Mouse (Mus musculus) adipocyte (in vitro differentiated cells): Measurements from ENCODE around the gene Aak1.
"Not testable (repeated sequence)": the region's sequence is repeated elsewhere in the genome, so short reads cannot be mapped to it uniquely, and the experiment has no call there.

ENCODE experiments used
- DNase-seq: peaks from one replicate; pipeline ENCODE4 v3.0.0-alpha.2; 2016; ENCODE audit warnings: low spot score

Aak1 gene

DNA sequence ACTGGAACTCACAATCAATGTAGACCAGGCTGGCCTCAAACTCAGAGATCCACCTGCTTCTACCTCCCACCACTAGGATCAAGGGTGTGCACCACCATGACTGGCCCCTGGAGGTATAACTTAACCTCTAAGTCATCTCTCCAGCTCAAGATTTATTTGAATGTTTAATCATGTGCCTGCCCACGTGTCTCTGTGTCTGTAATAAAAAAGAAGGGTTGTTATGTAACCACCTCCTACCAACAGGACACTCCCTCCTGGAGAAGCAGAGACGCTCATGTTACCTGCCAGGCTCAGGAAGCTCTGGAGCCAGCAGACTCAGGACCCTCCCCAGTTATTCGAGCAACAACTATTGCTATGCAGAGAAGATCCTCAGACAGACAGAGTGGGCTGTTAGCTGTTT is 7.4 kb upstream of the Aak1 start:
- no peak for DNase-seq

DNA sequence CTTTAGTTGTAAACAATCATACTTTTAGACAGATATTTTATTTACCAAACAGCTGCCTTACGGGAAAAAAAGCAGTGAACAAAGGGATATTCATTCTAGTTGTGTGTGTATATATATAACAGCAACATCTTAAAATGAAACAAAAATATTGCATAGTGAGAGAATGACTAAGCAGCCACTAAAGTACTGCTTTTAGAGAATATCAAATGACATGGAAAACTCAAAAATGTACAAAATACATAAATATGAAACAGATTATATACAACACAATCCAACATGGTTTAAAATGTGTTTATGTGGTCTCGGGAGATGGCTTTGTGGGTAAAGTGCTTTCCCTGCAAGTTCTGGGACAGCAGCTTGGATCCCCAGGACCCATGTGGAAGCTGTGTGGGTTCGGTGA is 5.7 kb upstream of the Aak1 start:
- DNase-seq, result no peak

DNA sequence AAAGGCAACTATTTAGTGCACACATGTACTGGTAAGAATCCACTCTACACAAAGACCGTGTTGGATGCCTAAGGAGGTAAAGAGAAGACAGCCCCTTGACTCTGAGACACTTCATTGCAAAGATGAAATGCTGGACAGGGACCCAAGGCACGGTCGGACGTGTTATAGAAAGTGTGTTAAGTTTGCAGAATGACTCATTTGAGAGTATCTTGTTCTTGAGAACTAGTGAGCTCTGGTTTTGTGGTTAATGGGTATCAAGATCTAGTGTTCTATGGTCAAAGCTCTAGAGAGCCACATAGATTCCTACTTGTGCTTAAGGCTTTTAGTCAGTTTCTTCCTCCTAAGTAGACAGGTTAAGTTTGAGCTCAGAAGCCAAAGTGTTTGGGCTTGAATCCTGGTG is 2.9 kb upstream of the Aak1 start:
- no peak for DNase-seq

DNA sequence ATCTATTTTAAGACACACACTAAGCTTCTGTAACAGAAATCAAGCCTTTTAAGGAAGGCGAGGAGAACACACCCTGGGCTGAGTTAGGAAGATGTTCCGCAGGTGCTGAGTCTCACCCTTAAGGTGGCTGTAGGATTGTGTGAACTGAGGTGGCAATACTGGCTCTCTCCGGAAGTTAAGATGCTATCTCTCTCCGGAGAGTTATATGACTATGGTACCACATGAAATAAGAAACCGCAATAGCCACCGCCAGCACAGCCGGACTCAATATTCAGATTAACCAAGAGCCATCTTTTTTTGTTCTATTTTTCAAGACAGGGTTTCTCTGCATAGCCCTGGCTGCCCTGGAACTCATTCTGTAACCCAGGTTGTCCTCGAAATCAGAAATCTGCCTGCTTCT is 1.5 kb upstream of the Aak1 start:
- no peak for DNase-seq

DNA sequence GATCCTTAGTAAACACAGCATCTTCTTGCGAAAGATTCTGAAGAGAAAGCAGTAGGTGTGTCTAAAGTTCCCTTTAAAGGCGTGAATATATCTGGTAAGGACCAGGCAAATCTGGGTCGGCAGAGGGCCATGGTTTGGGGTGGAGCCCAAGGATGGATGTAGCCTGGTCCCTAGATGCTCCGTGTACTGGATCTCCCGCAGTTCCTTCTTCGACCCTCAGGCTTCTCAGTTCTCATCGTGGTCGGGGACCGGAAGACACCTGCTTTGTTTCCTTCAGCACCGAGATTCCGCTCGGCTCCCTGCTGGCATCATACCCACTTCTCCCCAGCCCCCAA is 770 bp upstream of the Aak1 start:
- no peak for DNase-seq

DNA sequence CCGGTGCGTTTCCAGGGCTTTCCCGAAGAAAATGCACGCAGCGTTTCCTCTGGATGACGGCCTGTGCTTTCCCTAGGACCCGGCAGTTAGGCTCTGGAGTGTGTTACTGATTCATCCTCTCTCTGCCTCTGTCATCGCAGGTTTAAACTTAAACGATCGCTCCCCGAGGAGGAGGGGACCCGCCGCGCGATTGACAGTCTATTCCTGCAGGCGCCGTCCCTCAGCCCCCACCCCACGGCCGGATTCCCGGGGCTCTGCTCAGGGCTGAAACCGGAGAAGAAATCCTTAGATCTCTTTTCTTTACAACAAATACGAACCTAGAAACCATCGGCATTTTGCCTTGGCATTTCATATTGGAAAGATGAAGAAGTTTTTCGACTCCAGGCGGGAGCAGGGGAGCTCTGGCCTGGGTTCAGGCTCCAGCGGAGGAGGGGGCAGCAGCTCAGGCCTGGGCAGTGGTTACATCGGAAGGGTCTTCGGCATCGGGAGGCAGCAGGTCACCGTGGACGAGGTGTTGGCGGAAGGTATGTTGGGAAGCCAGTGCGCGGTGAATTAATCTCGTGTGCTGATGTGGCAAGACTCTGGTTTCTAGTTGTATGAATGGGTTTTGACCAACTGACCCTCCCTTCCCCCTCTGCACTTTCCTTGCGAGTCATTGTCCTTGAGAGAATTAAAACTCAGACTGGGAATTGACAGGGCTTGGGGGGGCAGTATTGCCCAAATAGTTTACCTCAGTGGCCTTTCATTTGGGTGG is 552 bp downstream of the Aak1 start:
- peak; percentile 59 for DNase-seq

DNA sequence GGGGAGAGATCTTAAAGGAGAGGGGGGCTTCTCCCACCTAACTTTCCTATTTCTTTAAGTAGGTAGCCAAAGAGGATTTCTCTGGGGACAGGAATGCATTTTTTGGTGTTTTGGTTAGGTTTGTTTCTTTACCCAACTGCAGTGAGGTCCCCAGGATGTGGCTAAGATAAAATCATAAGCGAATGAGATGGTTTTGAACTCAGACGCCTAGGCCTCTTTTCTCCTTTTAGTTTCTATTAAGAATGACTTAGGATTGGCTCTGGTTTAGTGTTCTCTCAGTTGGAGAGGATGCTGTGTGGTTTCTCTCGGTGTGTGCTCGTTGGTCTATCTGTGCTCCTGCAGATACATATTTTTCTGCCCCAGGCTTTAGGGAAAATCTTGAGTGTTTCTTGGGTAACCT is 1.3 kb downstream of the Aak1 start:
- no peak for DNase-seq

DNA sequence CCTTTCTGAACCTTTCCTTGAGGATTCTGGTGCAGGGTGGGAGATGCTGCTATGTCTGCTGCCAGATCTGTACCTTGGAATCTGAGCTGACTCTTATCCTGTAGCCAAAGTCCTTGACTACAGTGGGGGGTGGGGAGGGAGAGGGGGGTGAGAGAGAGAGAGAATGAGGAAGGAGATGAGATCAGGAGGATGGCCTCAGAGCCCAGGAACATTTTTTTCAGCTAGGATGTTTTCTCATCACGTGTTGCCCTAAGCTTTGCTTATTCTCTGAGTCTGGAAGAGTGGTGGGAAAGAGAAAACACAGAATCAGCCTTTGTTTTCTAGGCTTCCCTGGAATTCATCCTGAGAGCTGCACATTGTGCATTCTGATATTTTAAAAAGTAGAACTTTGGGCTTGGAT is 2.2 kb downstream of the Aak1 start:
- no peak for DNase-seq

DNA sequence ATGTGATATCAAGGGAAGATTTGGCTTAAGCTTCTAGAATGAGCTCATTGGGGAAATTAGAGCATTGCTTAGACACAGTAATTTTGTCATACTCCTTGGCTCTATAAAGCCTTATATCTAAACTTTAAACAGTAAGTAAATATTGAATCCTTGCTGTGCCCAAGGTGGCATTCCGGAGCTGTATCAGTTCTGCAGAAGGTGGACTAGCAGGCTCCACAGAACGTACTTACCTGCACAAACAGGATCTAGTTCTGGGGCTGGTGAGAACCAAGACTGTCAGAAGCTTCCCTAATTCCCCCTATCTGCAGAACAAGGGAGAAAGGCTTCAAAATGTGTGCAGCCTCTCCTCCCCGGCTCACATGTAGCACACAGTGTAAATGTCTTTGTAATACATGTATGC is 4.6 kb downstream of the Aak1 start:
- DNase-seq, result no peak

DNA sequence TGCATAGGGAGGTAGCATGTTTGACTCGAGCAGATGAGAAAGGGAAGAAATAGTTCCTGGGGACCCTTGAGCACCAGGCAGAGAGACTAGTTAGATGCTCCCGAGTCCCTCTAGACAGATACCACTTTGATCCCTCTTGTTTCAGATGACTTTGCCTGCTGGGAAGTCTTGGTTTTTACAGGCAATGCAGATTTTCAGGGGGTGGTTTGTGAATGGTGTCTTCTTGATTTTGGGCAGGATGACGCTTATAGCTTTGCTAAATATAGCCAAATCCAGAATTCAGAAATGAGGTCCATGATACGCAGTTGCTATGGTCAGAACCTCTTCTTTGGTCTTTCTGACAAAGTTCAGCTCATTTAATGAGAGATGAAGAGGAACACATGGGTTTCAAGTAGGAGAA is 5.6 kb downstream of the Aak1 start:
- no peak for DNase-seq

DNA sequence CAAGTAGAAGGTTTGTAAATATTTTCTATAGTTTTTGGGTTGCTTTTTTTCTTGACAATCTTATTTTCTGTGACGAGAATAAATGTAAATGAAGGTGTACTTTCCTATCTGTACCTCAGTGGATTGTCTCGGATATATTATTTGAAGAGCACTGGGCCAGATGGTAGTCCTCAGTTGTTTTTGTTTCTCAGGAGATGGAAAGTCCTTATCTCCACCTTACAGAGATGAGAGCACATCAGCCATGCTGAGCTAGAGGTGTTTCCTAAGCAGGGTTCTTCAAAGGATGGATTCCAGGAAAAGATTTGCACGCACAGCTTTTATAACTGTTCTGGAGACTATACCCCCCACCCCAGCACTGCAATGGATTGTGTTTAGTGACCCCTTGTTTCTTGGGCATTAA is 9.3 kb downstream of the Aak1 start:
- no peak for DNase-seq

DNA sequence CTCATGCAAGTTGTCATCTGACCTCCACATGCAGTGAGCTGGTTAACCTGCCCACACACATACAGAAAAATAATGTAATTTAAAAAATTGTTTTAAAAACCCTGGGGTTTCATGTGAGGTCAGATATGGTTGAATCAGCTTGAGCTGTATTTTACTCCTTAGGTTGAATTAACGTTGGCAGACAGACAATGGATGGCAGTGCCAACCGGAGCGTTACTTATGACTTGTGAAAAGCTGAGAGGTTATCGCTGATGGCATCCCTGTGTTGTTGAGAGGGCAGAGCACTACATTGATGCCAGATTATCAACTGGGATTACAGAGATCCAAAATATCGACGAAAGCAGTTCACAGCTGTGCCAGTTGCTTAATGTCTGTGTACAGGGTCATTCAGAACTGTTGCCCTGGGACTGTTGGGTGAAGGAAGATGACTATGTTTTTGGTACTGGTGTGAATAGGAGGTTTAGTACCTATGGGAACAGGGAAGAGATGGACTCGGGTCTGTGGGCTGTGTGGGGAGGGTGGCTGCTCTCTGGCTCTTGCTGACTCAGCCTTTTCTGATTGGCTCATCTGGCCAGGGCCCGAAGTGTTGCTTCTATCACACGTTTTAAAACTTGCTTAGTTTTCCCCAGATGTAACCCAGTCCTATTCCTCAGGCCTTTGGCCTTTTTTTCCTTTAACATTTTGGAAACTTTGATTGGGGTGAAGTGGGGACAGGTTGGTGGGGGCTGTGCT is 11.6 kb downstream of the Aak1 start:
- no peak for DNase-seq

DNA sequence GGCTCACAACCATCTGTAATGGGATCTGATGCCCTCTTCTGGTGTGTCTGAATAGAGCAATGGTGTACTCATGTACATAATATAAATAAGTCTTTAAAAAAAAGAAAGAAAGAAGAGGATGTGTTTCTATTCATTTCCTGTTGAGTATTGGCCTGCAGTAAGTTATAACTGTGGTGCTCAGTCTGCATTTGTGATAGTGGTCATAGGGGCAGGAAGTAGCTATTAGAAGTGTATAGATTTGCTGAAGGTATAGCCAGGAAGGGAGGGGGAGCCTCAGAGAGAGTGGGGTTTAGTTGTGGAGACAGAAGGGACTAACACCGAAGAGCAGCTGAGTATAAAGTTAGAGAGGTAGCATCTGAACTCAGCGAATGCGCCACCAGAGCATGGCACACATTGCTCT is 15.0 kb downstream of the Aak1 start:
- no peak for DNase-seq

DNA sequence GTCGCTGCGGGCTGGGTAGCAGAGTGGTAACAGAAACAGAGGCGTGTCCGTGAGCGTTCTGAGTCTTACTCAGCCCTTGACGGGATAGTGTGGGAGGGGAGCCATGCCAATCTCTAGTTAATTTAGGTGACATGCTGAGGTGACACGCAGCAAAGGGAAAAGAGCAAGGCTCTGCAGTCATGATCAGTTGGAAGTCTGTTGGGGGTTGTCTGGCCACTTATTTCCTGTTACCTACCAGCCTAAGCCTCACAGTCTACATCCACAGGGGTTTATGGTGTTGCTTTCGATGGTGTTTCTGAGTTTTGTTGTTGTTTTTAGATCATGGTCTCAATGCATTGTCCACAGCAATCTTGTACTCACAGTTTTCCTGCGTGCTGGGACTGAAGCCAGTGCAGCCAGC is 21.0 kb downstream of the Aak1 start:
- no peak for DNase-seq

DNA sequence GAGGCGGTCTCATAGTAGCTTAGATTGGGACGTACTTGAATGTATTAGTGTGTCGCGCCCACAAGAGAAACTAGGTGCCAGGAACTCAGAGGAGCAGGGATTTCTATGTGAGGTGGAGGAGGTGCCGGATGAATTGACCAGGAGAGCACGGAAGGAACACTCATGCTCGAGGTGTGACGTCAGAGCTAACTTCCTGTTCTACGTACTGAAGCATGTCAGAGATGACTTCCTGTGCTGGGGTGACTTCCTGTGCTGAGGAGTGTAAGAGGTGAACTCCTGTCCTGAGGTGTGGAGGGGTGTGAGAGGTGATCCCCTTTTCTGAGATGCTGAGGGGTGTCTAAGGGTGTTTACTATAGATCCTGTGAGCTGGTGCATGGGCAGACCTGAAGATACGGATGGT is 22.5 kb downstream of the Aak1 start:
- no peak for DNase-seq

DNA sequence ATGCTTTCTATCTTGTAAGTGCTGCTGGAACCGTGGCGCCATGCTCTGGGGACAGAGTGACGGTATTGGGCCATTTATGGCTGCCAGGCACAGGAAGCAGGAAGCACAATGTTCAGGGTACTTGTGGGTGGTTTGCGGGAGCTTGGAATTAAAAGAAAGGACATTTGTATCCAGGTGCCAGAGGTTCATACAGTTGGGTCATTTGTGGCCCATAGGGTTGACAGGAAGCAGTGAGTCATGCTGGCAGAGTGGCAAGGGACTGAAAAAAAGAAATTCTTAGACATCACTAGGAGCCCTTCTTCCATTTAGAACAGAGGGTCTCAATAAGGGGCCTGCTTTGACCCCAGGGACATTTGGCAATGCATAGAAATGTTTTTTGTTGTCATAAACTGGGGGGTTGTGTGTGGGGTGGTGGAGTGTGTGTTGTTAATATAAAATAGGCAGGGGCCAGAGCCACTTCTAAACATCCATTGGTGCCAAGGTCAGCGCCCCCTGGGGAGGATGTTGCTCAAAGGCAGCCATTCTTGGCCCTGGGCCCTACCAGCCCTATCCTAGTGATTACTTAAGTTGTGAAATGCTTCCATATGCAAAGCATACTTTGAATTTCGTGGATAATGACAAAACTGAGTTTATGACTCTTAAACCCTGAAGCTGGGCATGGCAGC is 25.5 kb downstream of the Aak1 start:
- peak; percentile 59 for DNase-seq

DNA sequence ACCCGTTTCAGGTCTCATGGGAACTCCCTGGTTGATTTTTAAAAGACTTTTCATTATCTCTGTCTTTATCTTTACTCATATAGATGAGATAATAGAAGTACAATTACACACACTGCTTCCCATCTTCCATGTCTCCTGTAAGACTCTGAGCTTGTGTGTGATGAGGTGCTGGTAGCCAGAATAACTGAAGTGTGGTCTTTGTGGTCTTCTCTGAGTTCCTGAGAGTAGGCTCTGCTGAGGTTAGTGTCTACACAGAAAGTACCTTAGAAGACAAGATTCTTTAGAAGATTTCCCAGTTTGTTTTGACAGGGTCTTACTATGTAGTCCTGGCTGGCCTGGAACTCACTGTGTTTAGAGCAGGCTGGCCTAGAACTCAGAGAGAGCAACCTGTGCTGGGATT is 27.1 kb downstream of the Aak1 start:
- DNase-seq, result no peak

DNA sequence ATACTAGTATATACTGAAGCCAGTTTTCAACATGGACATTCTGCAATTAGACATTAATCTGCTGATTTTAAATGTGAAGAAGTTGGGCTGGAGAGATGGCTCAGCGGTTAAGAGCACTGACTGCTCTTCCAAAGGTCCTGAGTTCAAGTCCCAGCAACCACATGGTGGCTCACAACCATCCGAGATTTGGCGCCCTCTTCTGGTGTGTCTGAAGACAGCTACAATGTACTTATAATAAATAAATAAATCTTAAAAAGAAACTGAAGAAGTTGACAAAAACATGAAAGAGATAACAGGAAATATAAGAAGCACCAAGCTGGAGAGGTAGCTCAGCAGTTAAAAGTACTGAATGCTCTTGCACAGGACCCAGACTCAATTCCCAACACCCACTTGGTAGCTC is 29.3 kb downstream of the Aak1 start:
- DNase-seq, result not testable (repeated sequence)

DNA sequence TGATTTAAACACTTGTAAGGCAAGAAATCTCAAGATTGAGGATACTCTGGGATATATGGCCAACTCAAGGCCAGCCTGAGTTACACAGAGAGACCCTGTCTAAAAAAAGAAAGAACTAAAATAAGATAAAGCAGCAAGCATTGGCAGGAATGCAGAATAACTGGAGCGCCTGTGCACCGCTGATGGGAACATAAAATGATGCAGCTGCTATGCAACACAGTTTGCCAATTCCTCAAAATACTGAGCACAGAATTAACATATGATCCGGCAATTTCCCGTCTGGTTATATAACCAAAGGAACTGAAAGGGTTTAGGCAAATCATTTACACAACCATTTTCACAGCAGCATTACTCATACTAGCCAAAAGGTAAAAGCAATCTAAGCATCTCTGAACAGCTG is 30.0 kb downstream of the Aak1 start:
- no peak for DNase-seq

DNA sequence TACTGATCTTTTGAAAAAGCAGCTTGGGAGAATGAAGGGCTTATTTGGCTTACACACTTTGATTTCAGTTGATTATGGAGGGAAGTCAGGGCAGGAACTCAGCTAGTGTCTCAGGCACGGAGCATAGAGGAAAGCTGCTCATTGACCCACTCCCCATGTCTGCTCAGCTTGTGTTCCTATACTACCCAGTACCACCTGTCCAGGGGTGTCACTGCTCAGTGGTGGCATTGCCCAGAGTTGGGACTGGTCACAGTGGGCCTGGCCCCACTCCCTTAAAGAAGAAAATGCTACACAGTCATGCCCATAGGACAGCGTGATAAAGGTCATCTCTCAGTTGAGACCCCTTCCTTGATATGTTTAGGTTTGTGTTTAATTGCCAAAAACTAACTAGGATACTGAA is 34.9 kb downstream of the Aak1 start:
- no peak for DNase-seq

DNA sequence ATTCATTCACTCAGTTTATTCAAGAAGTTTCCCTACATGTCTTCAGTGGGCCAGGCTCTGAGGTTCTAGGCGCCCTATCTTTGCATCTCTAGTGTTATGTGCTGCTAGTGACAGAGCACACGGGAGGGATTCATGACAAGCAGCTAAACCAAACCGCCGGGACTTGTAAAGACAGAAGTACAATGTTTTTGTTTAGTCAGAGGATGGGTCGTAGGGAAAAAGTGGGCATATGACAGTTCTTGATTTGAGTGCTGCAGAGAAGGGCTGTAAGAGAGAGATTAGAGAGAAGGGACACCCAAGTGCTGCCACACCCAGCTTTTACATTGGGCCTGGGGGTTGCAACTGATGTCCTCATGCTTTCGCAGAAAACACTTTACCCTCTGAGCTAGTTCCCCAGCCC is 35.4 kb downstream of the Aak1 start:
- DNase-seq, result no peak

DNA sequence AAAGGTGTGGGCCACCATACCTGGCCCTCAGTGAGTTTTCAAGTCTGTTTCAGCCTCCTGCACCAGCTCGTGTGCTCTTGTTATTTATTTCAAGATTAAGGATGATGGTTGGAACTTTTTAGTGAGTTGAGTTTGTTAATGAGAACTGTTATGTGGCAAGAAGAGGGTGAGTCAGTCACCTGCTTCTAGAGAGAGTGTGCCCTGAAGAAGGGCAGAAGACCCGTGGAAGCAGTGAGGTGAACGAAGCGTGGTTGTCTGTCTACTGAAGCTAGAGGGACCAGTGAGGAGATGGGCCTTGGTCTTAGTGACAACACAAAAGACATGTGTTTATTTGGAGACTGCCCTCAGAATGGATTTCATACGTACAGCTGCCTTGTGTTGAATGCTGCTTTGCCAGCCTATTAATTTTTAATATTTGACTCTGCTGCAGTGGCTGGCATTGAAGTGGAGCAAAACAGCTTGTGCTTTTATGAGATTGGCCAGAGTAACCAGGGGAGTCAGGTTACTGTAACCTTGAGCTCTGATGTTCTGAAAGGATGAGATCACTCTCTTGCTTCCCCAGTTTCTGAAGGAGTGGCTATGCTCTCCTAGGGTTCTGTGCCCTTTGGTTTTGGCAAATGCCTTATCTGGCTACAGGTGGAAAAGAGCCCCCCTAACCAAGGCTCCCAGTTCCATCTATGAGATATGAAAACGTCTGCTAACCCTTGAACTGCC is 36.7 kb downstream of the Aak1 start:
- DNase-seq, result no peak

DNA sequence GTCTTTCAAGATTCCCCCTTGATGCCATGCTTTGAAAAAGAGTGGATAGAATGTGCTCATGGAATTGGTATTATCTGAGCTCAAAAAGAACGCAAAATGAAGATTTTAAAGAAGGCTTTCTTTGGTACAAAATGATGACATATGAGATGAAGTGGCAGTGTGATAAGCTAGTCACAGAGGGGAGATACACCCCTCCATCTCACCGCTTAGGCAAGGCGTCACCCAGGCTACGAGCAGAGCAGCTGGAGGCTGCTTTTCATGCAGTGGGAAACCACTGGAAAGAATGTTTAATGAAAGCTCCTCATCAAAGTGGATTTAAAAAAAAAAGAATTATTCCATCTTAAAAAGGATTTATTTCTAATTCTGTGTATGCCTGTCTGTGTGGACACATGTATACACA is 37.5 kb downstream of the Aak1 start:
- DNase-seq, result no peak
